Mouse (Mus musculus): ENCODE data around the gene Actr3.
"Not testable (repeated sequence)": the region's sequence is repeated elsewhere in the genome, so short reads cannot be mapped to it uniquely, and the experiment has no call there.

Actr3 gene

DNA sequence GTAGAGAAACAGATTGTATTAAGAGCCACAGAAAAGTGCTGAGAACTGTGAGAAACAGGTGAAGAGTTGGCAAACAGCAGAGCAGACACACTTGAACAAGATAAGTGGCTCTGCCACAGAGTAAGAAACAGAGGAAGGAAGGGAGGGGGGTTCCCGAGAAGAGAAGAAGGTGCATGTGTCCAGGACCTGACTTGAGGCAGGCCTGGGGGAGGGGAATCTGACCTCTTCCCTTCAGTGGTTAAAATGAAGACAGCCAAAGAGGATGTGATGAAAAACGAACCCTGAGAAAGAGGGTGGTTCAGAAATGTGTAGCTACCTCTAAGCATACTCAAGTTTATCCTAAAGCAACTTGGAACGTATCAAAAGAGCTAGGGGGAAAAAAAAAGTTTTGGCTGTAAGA, 2.4 kb upstream of the Actr3 start:
- peak; percentile 16 for DNase-seq

DNA sequence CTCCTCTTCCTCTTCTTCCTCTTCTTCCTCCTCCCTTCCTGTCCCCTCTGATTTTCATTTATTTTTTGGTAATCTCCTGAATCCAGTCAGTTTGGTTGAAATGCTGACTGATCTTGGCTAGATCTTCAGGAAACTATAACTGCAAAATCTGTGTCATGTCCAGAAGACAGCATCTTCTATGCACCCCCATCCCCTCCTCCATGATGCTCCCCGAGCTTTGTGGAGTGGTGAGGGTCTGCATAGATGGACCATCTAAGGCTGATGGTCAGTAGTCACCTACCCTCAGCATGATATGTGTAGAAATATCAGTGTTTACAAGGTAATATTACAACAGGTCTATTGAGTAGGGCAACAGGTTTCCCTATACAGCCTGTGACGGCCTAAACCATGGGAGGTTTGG, 1.6 kb upstream of the Actr3 start:
- peak; percentile 28 for DNase-seq

DNA sequence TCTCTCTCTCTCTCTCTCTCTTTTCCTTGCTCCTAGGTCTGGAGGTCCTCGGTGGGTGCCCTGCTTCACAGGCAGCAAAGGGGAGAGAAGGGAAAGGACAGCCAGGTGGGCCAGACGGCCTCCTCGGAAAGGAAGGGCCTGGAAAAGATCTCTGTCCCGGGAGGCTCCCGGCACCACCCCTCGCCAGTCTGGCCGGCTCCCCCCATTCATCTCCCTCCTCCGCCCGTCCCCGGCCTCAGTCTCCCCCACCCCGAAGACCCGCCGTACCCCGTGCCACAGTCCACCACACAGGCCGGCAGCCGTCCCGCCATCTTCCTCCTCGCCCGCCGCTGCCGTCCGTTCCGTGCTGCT, 534 bp downstream of the Actr3 start:
- DNase-seq, result no peak

DNA sequence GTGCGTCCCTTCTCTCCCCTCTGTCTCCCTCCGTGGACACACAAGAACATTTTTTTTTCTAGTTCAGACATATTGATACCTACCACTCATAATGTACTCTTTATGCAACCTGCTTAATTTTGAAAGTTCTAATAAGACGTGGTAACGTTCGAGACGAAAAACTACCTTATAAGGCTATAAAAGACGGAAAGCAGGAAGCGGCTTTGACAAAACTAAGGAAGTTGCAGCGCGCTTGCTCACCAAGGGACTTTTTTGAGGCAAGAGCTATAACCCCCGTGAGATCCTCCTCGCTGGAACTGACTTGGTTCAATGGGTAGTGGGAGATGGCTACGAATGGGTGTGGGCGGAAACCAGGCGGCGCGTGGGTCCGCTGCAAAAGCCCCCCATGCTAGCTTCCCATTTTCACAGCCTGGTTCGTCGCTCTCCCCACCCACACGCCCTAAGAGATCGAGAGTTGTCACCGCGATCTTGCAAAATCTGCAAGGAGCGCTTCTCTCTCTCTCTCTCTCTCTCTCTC, 984 bp downstream of the Actr3 start:
- DNase-seq, result peak; percentile 49

DNA sequence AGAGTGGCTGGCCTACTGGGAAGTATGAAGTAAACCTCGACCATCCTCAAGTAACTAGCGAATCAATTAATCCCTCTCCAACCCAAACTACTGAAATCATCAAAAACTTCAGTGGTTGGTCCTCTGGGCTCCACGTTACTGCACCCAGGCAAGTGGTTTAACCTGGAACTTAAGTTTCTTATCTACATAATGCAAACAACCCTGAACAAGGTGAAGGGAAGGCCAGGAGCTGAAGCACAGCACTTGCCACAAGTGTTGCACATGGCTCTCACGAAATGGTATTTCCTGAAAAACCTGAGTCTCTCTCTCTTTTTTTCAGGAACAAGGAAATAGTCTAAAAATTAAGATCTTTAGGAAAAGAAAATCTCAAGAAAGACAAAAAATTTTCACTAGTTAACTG, 4.2 kb downstream of the Actr3 start:
- no peak for DNase-seq

DNA sequence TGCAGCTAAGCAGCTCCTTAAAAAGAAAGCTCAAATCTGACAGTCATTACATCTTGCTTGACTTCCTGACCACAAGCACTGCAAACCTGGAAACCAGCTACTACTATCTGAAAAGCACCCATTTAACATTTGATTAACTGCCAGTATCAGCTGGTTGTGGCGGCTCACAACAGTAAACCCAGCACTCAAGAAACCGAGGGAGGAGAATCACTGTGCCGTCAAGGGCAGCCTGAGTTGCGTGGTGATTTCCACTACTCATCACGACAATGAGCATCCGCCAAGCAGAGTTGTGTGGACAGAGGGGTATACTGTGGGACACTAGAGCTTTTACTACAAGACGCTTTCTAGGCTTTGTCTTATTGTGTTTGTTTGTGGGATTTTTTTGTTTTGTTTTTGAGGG, 4.8 kb downstream of the Actr3 start:
- no peak for DNase-seq

DNA sequence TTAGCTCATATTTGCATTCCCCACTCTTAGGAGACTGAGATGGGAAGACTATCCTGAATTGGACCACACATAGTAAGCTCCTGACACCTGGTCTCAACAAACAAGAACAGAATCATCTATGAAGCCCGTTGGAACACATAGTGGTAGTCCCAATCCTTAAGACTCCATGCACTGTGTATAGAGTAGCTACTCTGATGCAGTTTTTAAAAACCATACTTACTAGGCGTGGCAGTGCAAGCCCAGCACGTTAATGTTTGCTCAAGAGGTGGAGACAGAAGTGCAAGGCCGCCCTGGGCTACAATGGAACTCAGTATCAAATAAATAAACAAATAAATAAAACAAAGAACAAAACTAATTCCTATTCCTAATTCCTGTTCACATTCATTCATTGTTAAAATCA, 5.5 kb downstream of the Actr3 start:
- DNase-seq, result no peak

DNA sequence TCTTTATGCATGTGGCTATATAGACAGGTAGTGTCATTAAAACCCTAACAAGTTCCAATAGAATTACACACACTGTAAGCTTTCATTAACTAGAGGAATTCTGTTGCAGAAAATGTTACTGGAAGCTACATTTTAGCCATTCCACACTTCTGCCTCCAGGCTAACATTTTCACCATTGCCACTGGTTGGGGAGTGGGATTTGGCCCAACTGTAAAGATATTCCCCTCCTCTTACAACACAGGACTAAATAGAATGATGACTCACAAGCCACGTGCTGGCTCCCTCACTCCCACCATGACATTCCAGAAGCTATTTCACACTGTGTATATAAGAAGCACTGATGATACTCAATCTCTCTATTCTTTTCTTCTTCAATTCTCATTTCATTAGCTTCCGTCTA, 7.2 kb downstream of the Actr3 start:
- no peak for DNase-seq

DNA sequence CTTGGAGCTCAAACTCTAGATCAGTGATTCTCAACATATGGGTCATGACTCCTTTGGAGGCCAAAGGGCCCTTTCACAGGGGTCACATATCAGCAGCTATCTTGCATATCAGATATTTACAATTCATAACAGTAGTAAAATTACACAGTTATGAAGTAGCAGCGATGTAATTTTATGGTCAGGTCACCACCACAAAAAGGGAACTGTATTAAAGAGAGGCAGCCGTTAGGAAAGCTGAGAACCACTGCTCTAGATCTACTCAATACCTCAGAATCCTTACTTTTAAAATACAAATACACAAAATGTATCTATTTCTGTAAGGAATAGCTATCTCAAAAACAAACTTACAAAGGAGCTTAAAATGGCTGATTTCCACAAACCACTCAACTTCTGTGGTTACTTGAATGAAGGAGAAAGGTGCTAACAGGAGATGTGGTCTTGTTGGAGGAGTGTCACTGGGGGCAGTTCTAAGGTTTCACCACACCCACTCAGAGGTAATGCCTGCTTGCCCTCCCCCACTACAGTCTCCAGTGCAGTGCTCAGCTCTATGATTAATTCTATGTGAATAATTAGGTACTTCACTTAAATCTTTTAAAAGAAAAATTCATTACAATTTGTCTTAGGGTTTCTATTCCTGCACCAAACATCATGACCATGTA, 9.0 kb downstream of the Actr3 start:
- DNase-seq, result no peak

DNA sequence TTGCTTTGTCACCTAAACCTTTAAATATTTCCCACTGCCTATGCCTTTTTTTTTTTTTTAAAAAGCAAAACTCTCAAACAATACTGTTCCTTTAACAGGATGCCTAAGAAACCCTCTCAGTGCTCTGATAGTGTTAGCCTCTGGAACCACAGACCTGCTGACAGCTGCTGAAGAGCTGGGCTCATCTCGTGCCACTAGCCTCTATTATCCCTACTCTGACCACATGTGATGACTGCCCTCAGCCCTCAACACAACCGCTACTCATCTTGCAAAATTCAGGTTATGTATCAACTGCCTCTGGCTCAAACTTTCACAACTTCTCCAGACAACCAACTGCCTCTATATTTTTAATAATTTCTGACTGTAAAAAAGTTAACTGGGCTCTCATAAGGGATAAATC, 15.6 kb downstream of the Actr3 start:
- DNase-seq, result no peak

DNA sequence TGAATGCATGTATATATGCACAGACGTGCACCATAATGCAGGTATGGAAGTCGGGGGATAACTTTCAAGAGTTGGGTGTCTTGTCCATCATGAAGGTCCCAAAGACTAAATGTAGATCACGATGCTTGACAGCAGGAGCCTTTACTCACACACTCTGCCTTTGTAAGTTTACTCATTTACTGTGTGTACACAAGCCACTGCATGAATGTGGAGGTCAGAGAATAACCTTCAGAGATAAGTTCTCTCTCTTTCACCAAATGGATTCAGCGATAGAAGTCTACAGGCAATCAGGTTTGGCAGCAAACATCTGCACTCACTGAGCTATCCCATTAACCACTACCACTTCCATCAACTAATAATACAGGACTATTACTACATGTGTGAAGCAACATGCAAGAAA, 16.8 kb downstream of the Actr3 start:
- DNase-seq, result no peak

DNA sequence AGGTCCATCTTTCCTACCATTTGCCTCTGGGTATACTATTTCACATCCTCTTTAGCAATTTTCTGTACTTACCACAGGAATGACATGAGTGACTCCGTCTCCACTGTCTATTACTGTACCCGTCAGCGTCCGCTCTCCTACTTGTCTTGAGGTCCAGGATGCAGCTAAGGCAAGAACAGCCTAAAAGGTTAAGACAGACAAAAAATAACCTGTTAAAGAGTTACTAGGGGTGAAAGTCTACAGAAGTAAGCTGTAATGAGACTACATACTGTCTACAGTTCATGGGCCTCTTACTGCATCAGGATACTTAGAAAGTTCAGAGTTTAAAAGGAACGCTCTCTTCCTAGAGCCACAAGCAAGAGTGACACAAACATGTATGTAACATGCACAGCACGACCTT, 28.3 kb downstream of the Actr3 start:
- no peak for DNase-seq

DNA sequence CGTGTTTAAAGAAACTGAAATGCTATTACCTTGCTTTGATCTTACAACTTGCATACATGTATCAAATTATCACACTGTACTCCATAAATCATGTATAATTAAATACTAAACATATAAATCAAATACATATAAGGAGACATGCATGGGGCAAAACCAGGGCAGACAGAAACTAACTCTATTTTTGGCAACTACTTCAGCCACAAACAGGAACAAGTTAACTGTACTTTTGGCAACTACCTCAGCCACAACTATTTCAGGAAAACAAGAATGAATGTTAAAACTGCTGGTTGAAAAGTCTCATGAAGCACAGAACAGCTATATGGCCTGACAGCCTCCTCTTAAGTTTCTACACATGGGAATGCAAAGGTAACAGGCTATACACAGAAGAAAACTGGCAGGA, 40.1 kb downstream of the Actr3 start:
- DNase-seq, result no peak

DNA sequence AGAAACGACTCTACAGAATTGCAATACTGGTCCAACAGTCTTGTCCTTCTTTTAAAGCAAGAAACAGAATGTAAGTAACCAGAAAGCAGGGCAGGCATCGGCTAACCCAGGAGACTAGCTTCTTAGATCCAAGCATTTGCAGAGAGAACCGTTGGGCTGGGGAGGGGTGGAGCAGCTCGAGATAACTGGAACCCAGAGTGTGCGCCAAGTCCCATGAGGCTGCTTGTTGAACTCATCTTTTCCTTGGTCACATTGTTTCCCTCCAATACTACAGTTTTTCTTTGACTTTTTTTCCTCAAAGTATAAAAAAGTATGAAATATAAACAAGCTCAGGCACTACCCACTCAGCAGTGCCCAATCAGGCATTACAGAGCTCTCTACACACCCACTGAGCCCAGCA, 42.2 kb downstream of the Actr3 start:
- not testable (repeated sequence) for DNase-seq

DNA sequence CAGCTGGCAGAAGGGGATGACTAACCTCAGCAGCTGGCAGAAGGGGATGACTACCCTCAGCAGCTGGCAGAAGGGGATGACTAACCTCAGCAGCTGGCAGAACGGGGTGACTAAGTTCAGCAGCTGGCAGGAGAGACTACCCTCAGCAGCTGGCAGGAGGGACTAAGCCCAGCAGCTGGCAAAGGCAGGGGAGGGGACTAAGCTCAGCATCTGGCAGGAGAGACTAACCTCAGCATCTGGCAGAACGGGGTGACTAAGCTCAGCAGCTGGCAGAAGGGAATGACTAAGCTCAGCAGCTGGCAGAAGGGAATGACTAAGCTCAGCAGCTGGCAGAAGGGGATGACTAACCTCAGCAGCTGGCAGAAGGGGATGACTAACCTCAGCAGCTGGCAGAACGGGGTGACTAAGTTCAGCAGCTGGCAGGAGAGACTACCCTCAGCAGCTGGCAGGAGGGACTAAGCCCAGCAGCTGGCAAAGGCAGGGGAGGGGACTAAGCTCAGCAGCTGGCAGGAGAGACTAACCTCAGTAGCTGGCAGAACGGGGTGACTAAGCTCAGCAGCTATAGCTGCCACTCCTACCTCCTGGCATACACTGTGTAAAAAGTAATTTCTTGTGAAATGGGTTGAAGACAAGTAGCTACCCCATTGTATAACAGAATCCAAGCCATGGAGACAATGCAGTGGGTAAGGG, 45.3 kb downstream of the Actr3 start:
- DNase-seq, result not testable (repeated sequence)

DNA sequence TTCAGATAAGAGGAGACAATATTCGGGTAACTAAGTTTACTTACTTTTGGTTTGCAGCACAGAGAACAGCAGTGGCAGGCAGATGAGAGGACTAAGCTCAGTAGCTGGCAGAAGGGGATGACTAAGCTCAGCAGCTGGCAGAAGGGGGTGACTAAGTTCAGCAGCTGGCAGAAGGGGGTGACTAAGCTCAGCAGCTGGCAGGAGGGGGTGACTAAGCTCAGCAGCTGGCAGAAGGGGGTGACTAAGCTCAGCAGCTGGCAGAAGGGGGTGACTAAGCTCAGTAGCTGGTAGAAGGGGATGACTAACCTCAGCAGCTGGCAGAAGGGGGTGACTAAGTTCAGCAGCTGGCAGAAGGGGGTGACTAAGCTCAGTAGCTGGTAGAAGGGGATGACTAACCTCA, 45.9 kb downstream of the Actr3 start:
- not testable (repeated sequence) for DNase-seq

DNA sequence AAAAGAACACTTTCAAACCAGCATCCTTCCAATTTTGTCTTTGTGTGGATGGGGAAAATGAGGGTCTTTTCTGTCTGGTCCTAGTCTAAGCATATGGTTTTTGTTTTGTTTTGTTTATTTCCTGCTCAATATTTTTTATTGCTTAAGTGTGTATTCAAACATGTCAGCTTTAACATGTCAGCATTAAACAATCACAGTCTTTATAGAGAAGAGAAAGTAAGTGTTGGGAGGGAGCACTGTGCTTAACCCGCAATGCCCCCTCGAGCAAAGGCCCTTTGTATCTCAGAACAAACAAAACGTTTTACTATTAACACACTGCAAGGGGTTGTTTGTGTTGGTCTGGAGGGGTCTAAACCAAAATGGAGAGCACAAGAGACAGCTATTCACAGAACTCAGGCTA, 47.2 kb downstream of the Actr3 start:
- DNase-seq, result no peak

DNA sequence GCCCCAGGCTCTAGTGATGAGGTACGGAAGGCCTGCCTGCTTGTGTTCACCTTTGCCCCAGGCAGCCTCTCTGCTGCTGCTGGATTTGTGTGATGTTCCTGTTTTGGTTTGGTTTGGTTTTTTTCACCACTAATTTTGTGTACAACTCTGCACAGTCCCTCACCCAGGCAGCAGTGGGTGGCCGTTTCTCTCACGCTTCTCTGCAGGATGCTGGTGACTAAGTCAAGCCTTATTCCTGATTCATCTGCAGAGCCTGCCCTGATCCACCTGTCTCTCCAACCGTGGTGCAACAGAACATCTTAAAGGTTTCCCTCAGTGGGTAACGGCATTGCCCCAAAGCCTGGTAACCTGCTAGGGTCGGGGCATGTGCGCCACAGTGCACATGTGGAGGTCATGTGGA, 49.3 kb downstream of the Actr3 start:
- no peak for DNase-seq

DNA sequence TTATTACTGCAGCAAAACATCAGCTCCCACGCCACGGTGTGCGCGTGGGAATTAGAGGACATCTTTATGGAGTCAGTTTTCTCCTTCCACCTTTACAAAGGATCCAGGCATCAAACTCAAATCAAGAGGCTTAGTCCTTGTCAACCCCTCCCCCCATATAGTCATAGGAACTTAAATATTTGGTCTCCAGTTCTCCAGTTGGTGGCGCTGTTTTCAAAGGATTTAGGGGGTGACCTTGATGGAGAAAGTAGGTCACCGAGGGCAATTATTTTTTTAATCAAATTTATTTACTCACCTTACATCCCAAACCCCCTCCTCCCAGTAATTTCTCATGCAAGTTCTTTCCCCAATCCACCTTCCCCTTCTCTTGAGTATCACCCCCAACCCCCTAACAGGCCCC, 52.9 kb downstream of the Actr3 start:
- DNase-seq, result no peak

DNA sequence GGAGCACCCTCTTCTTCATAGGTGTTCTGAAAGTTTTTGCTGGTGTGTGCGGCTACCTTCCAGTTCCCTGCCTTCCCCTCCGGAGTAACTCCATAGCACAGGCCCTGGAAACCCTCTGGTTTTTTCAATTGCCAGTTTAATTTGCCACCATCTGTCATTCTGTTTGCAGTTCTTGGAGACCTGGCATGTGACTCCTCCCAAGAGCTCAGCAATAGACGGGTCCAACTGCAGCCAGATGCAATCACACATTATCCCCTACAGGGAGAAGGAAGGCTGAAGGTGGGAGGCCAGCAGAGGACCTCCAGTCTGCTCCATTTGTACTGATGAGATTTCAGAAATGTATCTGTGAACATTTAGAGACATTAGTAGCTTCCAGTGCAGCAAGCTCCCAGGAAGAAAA, 56.6 kb downstream of the Actr3 start:
- peak; percentile 48 for DNase-seq

DNA sequence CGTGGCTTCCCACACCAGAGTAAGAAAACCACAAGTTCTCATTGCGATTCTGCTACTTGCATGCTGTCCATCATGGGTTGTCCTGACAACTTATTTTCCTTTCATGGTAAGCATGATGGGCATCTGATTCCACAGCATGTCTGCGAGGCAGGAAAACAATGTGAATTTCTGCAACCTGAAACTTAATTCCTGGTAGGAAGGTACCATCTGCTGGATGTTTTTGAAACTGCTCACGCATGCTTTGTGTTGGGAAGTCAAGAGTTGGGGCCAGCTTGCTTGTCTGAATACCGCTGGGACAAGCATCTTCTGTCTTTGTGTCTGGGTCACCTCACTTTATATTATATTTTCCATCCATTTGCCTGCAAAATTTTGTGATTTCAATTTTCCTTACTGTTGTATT, 62.7 kb downstream of the Actr3 start:
- no peak for DNase-seq

DNA sequence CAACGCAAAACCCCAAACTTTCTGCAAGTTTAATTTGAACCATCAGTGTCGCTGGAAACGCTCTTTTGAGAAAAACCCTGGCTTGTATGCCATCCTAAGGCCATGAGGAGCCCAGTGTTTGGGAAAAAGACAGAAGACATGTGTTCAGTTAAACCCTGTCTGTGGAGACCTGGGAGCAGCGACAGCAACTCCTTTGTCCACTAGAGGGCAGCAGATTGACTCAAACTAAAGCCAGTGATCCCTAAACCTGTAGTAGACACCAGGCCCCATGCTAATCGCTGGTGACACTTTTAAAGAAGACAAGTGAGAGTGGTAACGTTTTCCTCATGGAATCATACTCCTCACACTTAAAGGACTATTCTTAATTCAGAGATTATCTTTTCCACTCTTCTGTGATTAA, 64.7 kb downstream of the Actr3 start:
- peak; percentile 75 for DNase-seq

DNA sequence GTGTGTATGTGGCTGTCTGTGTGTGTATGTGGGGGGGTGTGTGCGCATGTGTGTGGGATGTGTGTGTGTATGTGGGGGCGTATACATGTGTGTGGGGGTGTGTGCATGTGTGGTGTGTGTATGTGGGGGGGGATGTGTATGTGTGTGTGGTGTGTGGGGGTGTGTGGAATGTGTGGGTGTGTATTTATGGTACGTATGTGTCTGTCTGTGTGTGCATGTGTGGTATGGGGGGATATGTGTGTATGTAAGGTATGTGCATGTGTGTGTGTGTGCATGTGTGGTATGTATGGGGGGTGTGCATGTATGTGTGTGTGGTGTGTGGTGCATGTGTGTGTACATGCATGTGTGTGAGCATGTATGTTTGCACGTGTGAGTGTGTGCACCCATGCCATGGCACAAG, 70.0 kb downstream of the Actr3 start:
- no peak for DNase-seq

DNA sequence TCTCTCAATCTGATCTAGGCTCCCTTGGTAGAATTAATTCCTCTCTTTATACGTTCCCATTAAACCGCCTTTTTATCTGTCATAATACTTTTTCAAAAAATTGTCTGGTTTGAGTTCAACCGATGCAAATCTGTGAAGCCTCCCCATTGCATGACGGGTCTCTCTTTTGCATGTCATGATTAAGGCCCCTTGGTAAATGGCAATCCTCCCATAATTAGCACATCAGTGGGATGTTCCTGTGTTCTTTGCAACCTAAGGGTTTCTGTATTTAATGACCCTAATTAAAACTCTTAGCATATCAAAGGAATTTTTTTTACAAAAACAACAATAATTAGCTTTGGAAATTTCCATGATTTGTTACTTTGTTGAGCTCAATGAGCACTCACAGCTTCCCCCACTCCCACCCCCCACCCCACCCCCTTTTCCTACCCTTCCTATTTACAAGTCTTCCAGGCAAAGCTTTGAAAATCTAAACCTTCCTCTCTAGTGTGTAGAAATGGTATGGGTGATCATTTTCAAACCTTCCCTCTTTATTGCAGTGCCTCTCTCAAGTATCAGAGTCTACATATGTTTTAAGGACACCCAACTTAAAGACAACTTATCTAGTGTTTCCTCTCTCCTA, 84.0 kb downstream of the Actr3 start:
- DNase-seq, result no peak

DNA sequence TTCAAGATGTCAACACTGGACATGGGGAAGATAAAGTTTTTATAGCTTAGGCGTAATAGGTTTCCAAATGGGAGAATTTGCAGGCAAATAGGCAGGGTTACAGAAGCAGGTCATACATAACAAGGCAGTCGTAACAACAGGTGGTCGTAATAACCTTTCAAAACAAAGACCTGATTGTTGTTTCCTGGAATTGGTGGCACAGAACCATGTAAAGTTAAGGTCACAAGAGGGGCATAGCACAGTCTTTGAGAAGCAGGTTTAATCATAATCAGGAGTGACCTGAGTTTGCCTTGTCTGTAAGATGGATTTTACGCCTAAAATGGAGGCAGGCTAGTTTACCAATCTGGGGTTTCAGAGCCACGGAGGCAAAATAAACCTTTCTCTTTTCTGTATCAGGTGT, 84.7 kb downstream of the Actr3 start:
- no peak for DNase-seq
